Mouse (Mus musculus): ENCODE measurements at regions not wholly inside any gene's neighbourhood (a gene's known extent, or its start where the extent isn't known, plus 50 kb on each side); places are given as distances from the start of the nearest gene placed in this dataset.

GRCm38 (mm10) chr15:61770721-61771542, 848.1 kb upstream of the A1bg start:
- peak; percentile 1 for DNase-seq

GRCm38 (mm10) chr15:61766544-61767094, 843.8 kb upstream of the A1bg start:
- DNase-seq: no peak

GRCm38 (mm10) chr15:61753802-61754201, 831.0 kb upstream of the A1bg start:
- DNase-seq: no peak

- DNase-seq: no peak
Measured at GRCm38 (mm10) chr15:61723696-61724095, 800.9 kb upstream of the A1bg start.

- no peak for DNase-seq
Measured at GRCm38 (mm10) chr15:61718486-61718885, 795.7 kb upstream of the A1bg start.

GRCm38 (mm10) chr15:61717216-61717615, 794.4 kb upstream of the A1bg start:
- no peak for DNase-seq

- DNase-seq: no peak
Measured at GRCm38 (mm10) chr15:61713953-61714352, 791.1 kb upstream of the A1bg start.

GRCm38 (mm10) chr15:61708928-61709327, 786.1 kb upstream of the A1bg start:
- DNase-seq: no peak

GRCm38 (mm10) chr15:61707952-61708351, 785.1 kb upstream of the A1bg start:
- DNase-seq: peak; percentile 32

GRCm38 (mm10) chr15:61692679-61693078, 769.9 kb upstream of the A1bg start:
- no peak for DNase-seq

GRCm38 (mm10) chr15:61690425-61690824, 767.6 kb upstream of the A1bg start:
- no peak for DNase-seq

GRCm38 (mm10) chr15:61689776-61690397, 767.1 kb upstream of the A1bg start:
- no peak for DNase-seq

- no peak for DNase-seq
Measured at GRCm38 (mm10) chr15:61682968-61683367, 760.2 kb upstream of the A1bg start.

- DNase-seq: no peak
Measured at GRCm38 (mm10) chr15:61670556-61670955, 747.7 kb upstream of the A1bg start.

GRCm38 (mm10) chr15:61660581-61660980, 737.8 kb upstream of the A1bg start:
- DNase-seq: no peak

- DNase-seq: no peak
Measured at GRCm38 (mm10) chr15:61656951-61657350, 734.1 kb upstream of the A1bg start.

GRCm38 (mm10) chr15:61654846-61655245, 732.0 kb upstream of the A1bg start:
- DNase-seq: no peak

- no peak for DNase-seq
Measured at GRCm38 (mm10) chr15:61653853-61654252, 731.0 kb upstream of the A1bg start.

- DNase-seq: no peak
Measured at GRCm38 (mm10) chr15:61618638-61619500, 696.1 kb upstream of the A1bg start.

- DNase-seq: no peak
Measured at GRCm38 (mm10) chr15:61610662-61611061, 687.9 kb upstream of the A1bg start.

GRCm38 (mm10) chr15:61609656-61610055, 686.8 kb upstream of the A1bg start:
- DNase-seq: no peak

- no peak for DNase-seq
Measured at GRCm38 (mm10) chr15:61608301-61608731, 685.5 kb upstream of the A1bg start.

- DNase-seq: no peak
Measured at GRCm38 (mm10) chr15:61599734-61600133, 676.9 kb upstream of the A1bg start.
